Mouse (Mus musculus) cerebellum, postnatal 25 days (tissue): ENCODE data around the gene Bcl3.

Experiments used
- DNase-seq, 2 experiments: peaks; one replicate each; pipeline ENCODE4 v3.0.0; 2021; ENCODE audit warnings: mixed read lengths in 2 of 2

The Bcl3 gene

DNA sequence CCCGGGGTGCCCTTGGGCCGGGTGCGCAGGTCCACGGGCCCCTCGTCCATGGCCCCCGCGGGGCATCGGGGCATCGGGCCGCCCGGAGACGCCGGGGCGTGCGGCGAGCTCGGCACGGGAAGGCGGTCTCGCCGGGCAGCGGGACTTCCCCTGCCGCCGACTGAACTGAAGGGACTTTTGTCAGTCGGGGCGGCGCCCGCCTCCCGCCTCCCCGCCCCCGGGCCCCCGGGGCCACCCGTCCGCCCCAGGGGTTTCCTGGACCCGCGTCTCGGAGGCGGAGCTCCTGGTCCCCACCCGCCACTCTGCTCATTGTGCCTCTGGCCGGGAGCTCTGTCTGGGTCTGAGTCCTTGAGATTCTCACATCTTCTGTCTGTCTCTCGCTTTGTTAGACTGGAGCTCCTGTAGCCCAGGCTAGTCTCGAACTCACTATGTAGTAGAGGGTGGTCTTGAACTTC, at the start of gene Bcl3:
TSS of gene Bcl3 (minus strand) at position 167 of the 455 bp plus-strand sequence.
- no peak for DNase-seq

DNA sequence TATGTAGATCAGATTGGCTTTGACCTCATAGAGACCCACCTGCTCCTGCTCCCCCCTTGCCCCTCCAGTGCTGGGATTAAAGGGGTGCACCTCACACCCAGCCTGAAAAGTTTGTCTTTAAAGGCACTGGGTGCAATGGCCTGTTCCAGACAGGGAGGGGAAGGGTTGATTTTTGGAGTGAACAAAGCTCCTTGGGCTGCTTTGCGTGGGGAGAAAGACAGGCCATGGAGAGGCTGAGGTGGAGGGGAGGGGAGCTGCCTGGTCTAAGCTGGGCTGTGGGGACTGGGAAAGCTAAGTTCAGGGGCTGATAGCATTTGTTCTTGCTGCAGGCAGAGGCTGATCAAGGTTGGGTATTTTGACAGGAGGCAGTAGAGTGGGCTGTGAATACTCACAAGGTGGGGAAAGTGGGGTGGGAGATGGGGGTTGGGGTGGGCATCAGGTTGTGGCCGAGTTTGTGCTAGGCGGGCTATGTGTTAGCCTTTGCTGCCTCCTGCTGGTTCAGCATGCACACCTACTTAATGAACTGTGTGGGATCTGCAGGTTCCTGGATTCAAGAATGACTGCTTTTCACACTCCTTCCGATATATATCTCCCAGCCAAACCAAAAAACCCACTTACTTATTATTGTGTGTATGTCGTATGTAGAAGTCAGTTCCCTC, 49.5 kb upstream of the Bcl3 start:
- no peak for DNase-seq

DNA sequence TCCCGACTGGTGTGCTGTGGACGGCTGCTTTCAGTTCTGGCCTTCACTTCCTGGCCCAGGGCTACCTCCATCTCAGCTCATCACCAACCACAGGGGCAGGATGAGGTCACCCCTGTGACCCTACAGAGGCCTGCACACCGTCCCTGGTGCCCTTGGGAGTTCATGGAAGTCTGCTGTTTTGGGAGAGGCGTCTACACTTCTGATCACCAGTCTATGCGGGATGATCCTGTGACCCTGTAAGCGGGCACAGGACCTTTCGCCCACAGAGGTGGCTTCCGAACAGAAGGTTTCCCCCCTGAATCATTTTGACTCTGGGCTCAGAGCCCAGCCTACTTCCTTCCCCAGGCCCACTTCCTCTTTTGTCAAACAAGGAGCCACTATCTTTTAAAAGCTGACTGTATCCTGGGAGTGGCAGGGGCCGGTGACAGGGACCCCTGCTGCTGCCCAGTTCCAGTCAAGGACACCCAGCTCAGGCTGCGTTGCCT, 48.6 kb upstream of the Bcl3 start:
- DNase-seq = no peak

DNA sequence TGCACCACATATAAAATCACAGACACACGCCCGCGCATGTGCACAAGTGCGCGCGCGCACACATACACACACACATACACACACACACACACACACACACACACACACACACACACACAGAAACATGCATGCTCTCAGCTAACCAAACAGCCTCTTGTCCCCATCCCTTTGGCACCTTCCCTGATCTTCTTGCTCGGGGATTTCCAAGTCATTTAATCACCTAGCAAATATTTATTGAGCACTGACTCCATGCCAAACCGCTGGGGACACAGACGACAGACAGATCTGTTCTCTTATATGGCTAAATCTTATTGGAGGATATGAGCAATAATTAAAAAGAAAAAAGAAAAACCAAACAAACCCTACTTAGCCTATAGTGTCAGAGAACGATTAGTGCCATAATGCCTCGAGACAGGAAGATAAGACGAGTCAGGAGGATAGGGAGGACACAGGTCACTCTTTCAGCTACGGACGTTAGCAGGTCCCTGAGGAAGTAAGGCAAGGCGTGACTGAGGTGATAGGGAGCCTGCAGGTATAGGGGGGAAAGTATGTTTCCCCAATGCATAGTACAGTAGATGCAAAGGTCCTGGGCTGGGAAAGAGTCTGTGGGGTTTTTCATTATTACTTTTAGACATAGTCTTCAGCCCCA, 45.3 kb upstream of the Bcl3 start:
- DNase-seq = no peak

DNA sequence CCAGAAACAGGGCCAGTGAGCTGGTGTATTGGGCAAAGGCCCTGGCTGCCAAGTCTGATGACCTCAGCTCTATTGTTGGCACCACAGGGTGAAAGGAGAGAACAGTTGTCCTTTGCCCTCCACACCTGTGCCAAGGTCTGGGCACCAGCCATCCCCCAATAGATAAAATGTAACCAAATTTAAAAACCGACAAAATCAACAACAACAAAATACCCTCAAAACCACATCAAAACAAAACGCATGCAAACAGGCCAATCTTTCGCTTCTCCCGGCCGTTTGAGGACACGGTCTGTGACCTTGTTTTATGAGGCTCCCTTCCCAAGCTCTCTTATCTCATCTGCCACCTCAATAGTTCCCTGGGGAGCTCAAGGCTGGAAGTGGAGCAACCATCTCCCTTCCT, 43.9 kb upstream of the Bcl3 start:
- DNase-seq = no peak

DNA sequence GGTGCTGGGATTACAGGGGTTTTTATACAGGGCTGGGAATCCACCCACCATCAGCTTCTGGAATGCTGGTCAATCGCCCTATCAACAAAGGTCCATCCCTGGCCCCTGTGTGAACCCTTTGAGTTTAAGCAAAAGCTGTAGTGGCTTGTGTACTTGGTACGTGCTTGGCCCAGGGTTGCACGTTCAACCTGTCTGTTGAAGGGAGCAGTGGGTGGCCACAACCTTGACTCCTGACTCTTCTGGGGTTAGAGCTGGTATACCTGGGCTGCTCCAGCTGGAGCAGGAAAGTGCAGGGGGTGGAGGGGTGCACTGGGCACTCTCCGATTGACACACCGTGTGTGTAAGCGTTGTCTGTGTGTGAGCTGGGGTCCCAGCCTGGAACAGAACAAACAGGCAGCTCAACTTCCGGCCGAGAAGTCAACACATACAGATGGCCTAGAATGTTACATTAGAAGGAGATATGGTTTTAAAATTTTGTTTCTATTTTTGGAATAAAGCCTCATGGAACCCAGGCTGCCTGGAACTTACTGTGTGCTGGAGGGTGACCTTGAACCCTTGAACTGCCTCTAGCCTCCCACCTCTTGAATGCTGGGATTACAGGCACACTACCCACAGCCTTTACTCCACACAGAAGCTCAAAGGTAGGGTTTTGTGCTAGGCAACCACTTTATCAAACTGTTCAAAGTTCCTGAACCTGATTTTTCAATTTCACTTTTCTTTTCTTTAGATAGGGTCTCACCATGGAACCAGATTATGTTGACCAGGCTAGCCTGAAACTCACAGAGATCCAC, 42.9 kb upstream of the Bcl3 start:
- DNase-seq = no peak

DNA sequence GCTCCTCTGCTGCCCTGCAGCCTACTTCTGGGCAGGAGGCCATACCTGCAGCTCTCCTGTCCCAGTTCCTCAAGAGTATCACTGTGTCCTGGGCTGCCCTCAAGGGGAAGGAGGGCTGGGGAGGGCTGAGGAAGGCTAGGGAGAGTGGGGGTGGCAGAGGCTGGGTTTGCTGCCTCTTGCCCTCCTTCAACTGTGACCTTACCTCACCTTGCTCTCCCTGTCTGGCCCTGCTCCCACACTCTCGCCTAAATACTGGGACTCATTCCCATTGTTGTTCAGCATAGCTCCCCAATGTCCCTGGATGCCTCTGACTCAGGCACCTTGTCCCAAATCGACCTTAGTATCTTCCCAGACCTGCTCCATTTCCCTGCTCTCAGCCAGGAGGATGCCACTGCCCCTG, 41.7 kb upstream of the Bcl3 start:
- peak in 1 of 2 experiments; percentile 11 for DNase-seq

DNA sequence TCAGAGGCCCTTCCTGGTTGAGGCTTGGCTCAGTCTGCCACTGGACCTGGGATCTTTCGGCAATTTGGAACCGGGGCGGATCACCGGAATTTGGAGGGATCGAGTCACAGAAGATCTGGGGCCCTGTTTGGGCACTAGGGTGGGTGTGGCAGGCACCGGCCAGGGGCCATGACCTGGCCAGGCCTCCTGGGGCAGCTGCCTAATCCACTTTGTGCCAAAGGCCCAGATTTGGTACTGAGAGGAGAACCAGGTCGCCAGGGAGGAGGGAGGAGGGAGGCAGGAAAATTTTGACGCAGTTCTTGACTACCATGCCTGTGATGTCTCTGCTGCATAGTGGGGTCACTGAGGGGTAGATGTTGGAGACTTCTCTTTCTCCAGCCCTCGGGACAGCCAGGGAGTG, 38.6 kb upstream of the Bcl3 start, which contains the start of gene Ceacam16:
TSS of gene Ceacam16 (minus strand) at position 101 of the 400 bp plus-strand sequence.
- DNase-seq = no peak

DNA sequence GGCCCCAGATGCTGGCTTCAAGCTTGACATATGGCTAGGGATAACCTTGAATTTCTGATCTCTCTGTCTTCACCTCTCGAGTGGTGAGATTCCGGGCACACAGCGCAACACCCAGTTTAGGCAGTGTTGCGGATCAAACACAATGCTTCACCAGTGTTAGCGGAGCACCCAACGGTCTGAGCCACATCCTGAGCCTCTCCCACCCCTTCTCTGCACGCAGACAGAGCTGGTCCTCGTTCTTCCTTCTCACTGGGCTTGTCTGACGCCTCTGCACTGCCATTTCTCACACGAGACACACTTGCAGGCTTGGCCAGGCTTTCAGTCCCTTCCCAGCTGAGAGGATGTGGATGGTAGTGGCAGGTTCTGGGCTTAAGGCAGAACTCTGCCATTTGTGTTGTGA, 37.2 kb upstream of the Bcl3 start:
- no peak for DNase-seq

DNA sequence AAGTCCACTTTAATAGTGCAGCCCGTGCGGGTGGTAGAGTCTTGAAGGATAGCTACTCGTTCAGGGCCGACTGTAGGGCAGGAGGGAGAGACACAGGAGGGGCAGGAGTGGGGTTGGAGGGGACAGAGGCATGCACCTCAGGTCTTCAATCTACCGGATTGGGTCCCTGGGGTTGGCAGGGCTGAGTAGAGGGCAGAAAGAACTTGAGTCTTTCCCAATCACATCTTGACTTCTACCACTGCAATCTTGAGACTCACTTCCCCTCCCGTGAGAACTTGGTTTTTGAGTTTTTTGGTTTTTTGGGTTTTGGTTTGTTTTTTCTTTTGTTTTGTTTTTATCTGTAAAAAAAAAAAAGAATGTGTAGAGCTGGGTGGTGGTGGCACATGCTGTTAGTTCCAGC, 33.7 kb upstream of the Bcl3 start:
- no peak for DNase-seq

DNA sequence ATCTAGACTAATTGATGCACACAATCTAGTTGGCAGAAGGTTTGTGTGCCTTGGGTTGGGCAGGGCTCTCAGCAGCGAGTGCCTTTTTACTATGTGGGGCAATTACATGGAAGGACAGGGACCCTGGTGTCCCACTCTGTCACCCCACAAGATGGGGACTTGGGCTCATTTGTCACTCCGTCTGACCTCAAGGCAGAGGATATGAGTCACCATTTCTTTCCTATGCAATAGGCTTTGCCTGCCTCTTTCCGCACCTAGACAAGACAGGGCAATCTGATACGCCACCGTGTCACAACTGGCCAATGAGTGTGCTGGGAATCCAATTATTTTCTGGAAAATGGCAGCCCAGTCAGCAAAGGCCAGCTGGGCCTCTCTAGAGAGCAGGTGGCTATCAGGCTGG, 33.1 kb upstream of the Bcl3 start:
- no peak for DNase-seq

DNA sequence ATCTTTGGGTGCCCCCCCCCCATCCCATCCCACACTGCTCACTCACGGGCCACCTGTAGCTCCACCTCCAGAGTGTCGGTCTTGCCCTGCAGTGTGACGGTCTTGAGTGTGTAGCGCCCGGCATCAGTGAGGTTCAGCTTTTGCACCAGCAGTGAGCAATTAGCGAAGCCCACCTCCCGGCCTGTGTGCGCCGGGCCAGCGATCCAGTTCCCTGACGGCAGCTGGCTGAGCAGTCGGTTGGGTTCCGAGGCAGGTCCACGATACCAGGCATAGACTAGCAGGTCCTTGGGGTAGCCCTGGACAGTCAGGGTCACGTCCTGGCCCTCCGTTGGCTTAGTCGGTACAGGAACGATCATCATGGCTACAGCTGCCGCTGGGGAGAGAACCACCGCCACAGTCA, 31.0 kb upstream of the Bcl3 start:
- no peak for DNase-seq

DNA sequence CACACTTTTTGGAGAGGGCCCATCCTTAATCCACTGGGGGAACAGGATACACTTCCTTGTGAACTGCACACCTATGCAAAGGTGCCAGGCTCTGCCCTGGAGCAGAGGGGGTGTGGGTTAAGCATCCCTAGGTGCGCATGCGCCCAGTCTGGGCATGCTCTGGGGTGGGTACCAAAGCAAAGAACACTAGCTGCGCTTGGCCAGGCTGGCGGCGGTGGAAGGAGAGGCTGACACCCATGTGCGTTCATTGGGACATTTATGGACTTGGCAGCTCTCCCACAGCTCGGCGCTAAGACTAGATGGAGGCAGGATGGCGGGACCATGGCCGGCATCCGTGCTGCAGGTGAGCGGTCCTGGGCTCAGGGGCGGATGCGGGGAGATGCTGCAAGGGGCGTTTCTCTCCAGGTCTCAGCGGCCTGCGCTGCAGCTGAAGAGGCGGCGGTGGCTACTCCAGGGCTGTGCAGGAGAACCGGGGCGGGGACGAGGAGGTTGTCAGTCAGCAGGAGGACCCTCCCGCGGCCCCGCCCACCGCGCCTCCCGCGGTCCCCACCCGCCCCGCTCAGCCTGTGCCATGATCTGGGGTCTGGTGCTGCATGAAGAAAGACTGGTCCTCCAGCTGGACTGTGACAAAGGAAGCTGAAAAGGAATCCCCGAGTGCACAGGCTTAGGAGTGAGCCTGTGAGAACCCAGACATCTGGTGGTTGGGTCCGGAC, 29.4 kb upstream of the Bcl3 start, which contains the start of gene Gm19345:
TSS of gene Gm19345 (plus strand) at position 146 of the 713 bp plus-strand sequence.
- DNase-seq = peak; percentile 19 to 45

DNA sequence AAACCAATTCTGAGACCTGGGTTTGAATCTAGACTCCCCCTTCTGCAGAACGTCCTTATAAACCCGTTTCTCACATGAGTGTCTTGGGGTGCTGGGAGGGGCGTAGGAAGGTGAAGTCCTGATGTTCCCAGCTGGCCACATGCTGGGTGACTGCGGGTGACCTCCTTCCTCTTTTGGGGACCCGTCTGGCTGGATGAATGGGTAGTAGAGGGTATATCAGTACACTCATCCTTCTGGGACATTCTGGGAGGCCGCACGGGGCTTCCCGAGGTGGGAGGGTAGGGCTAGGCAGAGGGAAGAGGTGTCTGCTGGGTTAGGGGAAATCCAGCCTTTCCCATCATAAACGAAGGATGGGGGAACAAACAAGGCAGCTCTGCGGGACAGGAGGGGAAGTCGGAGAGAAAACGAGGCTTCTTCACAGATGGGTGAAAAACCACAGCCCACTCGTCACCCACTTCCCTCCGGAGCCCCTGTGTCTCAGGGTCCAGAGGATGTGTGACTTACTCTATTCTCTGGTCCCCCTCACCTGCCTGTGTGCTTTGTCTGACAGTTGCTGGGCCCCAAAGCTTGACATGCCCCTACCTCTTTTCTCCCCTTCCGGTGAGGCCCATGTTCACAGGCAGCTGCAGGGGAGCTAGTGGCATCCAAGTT, 22.1 kb upstream of the Bcl3 start:
- DNase-seq = no peak

DNA sequence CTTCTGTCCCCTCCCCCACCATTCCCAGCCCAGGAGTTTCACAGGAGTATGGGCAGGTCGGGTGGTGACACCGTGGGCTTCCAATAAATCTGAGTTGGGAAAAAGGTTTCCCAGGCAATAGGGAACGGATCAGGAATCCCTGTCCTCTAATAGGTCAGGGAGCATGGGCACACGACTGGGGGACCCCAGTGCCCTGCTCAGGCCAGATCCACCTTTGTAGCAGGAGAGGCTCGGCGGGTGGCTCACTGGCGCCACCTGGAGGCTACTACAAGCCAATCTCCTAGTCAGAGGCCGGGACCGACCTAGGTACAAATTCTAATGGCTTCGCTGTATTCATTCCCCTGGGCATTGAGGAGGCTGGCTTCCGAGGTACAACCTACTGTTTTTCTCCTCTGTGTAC, 21.0 kb upstream of the Bcl3 start:
- peak; percentile 58 to 71 for DNase-seq

DNA sequence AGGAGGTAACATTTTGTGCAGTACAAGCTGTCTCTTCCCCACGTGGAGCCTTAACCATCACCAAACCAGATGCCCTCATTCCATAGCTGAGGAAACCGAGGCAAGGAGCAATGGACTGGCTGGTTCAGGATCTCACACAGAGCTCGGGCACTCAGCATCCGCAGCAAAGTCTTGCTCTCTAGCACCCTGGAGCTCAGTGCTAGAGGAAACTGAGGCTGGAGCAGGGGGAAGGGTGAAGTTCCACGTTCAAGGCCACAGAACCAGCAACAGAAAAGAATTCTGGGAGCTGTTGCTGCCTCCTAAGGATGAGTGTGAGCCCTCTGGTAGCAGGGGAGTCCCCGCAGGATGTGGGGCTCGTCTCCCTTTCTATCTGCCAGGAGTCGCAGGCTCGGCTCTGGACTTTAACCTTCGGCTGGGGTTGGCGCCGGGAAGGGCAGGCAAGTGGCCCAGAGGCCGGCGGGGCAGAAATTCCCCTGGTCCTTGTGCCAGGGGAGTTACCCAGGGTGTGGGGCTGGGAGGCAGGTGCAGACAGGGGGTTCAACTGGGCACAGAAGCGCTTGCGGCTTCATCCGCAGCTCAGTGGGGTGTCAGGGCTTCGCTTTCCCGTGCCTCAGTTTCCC, 20.4 kb upstream of the Bcl3 start:
- DNase-seq = no peak

DNA sequence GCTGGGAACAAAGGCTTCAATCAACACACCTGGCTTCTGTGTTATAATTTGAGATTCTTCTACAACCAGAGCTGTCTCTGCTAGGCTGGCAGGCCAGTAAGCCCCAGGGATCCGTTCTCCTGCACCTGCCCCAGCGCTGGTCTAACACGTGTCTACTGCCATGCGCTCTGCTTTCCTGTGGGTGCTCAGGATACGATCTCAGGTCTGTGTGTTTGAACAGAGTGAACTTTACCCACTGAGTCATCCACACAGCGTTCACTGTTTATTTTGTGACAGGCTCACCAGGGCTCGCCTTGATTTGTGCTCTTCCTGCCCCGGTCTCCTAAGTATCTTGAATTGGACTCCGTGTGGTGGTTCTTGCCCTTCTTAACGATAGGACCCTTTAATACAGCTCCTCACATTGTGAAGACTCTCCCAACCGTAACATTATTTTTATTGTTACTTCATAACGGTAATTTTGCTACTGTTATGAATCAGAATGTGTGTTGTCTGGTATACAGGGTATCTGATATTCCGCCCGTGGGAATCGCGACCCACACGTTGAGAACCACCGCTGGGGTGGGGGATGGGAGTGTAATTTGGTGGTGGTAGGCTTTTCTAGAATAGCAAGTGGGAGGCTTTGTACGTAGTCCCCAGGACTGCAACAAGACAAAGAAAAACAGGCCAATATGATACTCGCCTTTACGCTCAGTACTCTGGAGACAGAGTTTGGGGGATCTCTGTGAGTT, 19.3 kb upstream of the Bcl3 start:
- no peak for DNase-seq

DNA sequence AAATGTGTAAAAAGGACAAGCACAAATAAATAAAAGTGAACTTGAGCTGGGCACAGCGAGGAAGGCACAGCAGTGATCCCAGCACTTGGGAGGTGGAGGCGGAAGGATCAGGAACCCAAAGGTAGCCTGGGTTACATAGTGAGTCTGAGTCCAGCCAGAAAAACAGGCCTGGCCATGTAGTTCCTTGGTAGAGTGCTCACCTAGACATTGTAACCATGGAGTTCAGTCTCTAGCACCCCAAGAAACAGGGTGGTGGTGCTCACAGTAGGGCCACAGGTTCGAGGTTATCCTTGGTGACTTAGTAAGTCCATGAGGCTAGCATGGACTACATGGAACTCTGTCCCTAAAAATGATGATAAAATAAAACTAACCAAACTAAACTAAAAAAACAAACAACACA, 18.4 kb upstream of the Bcl3 start:
- no peak for DNase-seq

DNA sequence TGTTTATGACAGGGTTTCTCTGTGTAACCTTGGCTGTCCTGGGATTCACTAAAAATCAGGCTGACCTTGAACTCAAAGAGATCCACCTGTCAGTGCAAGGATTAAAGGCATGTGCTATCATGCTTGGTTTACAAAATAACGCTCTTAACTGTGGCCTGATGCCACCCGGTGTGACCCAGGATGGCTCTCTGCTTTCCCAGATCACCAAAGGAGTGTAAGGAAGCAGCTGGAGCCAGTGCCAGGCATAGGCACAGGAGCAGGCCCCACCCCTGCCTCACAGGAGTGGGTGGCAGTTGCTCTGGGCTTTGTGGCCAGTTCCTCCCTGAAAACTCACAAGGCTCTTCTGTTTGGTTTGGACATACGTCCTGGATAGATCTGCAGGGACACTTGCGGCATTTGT, 17.8 kb upstream of the Bcl3 start:
- DNase-seq = no peak

DNA sequence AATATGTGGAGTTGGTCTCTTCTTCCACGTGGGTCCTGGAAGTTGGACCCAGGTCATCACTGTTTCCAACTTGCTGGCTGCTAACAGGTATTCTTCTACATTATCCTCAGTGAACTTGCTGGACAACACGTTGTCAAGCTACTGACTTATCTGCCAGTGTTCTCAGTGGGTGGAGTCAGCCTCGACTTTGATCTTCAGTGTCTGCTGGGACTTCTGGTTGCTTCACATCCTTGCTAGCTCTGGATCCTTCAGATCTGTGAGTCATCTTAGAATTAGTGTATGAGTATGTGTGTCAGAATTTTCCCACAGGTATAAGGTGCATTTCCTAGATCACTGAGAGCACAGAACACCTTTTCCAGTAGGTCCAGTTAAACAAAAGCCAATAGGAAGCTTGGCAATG, 14.3 kb upstream of the Bcl3 start:
- DNase-seq = no peak

DNA sequence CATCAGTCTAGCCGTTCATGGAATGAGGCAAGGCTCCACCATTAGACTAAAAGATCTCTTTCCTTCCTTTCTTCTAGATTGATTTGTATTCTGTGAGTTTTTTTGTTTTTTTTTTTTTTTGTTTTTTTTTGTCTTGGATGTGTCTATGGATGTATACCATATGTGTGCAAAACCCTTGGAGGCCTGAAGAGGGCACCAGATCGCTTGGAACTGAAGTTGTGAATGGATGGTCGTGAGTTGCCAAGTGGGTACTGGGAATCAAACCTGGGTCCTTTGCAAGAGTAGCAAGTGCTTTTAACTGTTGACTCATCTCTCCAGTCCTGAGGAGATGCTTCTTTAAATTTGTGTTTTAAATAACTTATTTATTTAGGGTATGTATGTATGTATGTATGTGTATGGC, 11.5 kb upstream of the Bcl3 start:
- DNase-seq = no peak
